Mouse (Mus musculus): ENCODE data around the gene Map2k4.

Gene Map2k4

DNA sequence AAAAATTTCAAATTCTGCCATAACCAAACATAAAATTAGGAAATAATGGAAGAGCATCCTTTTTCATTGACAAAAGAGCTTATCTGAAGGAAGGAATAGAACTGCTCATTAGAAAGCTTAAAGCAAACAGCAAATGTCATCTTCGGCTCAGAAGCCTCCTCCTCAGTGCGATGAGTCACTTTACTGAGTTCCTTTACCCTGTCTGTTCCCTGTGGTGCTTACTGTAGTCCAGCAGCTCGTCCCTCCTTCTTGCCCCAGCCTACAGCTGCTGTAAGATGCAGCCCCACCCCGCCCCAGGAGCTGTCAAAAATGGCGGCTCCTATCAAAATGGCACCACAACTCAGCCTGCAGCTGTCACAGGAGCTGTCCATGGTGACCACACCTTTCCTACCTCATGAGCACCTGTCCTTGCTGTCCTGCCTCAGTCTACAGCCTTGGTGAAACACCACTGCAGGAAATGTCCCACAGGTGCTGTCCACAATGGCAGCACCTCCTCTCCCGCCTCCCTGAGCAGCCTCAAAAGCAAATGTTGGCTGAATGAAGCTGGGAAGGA is 75.3 kb downstream of the Map2k4 start:
- no peak for DNase-seq (ENCODE audit: extremely low spot score, low spot score)

DNA sequence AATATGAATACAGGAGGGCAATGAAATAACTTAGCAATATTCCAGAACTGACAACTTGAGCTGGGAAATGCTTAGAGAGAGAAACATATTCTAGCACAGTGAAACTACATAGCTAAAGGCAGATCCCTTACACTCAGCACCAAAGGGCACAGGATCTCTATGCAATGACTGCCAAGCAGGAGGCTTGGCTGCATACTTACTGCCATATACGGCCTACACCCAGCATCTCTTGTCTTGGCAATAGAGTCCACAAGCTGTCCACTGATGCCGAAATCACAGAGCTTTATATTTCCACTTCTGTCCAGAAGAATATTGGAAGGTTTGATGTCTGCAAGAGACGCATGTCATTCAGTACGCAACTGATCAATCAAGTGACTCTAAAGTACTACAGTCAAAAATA is 81.3 kb downstream of the Map2k4 start:
- DNase-seq (ENCODE audit: extremely low spot score, low spot score), result no peak

DNA sequence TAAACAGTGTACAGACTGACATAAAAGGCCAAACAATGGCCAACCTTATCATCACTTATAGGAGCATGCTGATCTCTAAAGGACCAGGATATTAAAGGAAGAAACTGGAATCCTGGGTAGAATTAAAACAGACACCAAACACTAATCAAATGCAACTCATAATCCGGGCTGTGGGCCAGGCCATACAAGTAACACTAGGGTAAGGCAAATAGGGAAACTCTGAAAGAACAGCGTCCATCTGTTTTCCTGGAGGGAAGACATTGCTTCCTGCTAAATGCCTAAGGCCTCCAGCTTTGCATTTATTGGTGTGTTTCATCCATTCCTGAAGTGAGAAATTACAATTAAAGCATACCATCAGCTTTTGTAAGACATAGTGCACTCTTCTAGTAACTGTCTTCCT is 81.9 kb downstream of the Map2k4 start:
- DNase-seq (ENCODE audit: extremely low spot score, low spot score), result no peak

DNA sequence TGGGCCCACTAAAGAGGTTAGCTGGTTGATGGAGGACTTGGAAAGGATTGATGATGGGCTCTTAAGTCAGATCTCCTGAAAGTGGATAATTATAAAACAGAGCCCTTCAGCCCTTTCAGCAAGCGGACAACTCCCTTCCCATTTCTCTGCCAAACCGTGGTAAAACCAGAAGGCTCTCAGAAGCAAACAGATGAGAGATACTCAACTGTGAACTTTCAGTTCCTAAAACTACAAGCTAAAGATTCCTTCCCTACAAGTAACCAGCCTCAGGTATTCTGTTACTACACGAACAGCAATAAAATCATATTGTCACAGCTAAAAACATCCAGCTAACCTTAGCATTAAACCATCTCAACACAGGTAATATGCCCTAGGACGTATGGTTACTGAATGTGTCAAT is 83.2 kb downstream of the Map2k4 start:
- no peak for DNase-seq (ENCODE audit: extremely low spot score, low spot score)

DNA sequence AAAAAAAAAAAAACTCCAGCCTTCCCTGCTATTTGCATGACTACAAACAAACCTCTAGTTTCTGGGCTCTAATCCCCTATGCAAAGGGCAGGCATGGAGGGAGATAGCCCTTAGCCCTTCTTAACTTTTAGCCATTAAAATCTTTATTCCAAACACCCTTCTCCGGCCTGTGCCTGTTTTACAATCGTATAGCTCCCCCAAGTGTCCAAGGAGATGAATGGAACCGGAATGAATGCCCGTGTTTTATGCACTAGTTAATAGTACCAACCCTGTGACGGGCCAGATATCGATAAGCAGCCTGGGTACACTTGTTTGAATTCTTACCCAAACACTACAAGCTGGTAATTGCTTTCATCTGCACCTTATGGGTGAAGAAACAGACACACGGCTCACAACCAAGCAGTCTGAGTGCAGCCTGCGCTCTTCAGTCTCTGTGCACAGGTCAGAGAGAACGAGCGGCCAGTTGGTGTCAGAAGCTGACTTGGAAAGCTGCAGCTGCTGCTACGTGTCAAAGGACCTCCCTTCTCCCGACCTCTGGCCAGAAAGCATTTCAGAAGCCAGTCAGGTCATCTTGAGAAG is 109.2 kb downstream of the Map2k4 start:
- DNase-seq (ENCODE audit: extremely low spot score, low spot score), result peak; percentile 33

DNA sequence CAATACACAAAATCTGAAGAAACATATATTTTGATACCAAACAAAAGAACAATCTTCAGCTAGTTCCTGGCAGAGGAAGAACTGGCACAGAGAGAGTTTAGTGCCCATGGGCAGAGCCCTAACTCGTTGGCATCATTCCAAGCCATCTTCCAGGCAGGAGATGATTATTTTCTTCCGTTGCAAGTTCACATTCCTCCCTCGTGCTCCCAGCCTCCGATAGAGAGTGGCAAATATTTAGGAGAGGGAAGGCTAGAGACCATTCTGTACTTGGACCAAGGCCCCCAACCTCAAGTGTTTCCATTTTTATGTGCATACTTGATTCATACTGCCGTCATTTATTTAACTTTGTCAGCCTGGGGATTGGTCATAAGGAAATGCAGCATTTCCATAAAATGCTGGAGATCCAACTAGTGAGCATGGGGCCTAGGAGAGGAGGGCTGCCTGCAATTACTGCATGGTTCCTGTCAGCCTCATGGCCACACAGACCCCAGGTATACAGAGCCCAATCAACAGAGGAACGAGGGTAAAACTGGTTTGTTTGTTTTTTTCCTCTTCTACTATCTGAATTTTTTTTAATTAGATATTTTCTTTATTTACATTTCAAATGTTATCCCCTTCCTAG is 120.6 kb downstream of the Map2k4 start:
- DNase-seq (ENCODE audit: extremely low spot score, low spot score), result no peak

DNA sequence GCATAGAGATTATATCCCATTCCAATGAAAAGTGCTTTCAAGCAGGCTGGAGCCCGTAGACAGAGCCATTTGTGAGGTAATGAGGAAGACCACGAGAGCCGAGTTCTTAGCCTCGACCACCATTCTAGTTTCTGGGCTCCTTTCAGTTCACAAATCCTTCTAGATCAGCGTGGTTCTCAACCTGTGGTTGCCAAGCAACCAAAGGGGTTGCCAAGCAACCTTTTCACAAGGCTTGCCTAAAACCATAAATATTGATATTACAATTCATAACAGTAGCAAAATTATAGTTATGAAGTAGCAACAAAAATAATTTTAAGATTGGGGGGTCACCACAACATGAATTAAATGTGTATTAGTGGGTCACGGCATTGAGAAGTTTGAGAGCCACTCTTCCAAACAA is 123.2 kb downstream of the Map2k4 start:
- DNase-seq (ENCODE audit: extremely low spot score, low spot score), result no peak

DNA sequence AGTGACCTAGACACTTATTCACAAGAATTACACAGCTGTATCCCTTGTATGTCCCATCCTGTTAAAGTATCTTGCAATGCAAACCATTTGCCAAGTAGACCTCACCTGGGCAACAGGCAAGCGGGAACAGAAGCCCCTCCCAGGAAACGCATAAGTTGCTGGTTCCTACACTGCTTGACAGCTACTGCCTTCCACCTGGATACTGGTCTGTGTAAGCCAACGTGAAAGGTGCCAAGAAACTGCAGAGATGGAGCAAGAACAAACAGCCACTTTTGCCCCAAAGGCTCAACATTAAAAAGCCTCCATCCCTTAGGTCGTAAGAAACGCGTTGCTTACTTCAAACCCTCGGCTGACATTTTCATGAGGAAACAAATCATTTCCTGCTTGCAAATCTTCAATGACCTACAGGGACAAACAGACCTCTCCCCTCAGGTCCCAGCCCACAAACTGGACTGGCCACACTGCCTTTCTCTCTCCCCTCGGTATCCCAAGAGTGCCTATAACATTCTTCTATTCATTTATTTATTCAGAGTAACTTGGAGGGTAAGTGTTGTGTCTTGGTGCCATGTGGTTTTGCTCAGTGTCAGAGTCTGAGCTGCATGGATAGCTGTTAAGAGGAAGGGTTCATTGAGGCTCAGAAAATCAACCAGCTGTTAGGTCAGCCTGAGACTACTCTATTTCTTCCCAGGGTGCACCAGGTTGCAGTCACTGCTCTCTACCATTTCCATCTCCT is 126.1 kb downstream of the Map2k4 start:
- DNase-seq (ENCODE audit: extremely low spot score, low spot score), result no peak

DNA sequence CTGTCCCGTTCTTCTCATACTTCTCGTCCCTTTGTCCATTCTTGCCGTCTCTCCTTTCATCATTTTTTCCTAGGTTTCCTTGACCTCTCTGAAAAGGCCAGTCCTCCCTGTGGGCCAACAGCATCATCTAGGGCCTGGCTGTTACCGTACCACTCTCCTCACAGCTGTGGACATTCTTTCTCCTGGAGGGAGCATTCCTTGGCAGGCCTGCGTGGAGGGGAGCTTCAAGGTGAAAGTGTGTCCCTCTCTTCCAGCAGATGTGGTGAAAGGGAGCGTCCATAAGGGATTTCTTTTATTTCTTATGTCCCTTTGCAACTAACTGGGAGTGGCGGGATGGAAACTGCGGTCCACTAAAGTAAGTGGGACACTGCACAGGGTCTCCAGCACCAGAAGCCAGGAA is 134.2 kb downstream of the Map2k4 start:
- DNase-seq (ENCODE audit: extremely low spot score, low spot score), result no peak

DNA sequence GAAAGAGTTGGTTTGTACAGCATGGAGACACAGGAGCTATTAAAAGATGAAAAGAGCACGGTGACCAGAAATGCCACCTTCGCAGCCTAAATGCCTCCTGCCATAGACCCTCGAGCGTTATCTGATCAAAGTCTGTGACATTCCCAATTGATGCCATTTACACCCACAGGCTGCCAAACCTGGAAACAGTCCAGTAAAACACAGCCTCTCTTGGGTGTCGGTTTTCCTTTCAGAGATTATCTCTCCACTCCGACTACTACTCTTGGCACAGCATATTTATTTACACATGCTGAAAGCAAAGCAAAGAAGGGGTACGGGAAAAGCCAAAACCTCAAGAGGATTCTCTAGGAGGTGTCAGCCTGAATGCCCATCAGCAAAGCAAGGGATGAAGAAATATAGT is 136.7 kb downstream of the Map2k4 start:
- DNase-seq (ENCODE audit: extremely low spot score, low spot score), result no peak

DNA sequence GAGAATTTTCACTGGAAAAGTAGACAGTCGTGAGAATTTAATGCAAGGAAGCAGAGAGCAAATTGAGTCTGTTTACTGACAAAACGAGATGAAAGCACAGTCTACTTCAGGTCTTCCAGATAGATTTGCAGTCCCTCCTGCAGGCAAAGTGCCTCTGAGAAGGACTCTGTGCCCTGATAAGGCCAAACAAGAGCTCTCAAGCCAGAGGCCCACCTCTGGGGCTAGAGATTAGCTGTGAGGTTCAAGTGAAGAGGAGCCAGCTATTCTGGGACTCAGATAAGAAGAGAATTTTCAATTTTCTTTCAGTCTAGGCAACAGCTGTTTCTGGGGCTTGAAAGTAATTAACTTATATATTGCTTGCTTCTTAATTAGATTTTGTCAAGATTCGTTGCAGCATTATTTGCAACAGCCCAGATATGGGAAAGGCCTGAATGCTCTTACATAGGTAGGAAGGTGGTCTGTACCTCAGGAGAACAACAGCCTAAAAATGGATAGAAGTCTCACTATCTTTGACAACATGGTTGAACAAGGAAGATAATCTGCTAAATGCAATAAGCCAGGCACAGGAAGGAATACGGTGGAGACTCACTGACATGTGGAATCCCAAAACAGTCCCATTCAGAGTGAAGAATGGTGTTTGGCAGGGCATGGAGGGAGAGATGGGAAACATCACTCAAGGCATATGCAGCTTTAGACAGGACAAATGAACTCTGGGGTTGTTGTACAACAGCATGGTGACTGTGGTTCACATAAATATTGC is 138.0 kb downstream of the Map2k4 start:
- no peak for DNase-seq (ENCODE audit: extremely low spot score, low spot score)

DNA sequence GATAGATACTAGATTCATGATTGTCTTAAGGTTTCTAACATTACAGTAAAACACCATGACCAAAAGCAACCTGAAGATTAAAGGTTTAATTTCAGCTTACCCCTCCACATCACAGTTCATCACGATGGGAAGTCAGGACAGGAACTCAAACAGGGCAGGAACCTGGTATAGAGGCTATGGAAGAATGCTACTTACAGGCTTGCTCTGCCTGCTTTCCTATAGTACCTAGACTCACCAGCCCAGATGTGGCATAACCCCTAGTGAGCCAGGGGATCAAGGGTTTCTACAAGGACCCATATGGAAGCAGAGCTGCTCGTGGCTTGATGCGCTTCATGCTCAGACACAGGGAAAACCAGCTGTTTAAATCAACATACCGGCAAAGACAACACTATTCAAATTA is 138.6 kb downstream of the Map2k4 start:
- DNase-seq (ENCODE audit: extremely low spot score, low spot score), result no peak

DNA sequence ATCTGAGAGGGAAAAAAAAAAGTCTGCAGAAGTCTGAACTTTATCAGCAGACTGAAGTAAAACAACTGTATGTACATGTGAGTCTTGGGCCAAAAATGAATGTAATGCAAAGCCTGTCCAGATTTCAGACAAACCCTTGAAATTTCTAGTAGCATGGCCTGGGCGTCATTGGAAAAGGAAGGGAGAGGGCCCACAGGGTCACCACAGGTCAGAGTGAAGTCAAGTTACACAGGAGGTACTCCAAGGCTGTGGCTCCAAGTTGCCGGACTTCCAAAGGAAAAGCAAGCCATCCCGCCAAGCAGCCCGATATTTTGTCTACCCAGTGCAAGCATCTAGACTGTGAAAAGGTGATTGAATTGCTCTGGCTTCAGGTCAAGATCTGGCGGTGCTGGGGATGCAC is 141.8 kb downstream of the Map2k4 start:
- no peak for DNase-seq (ENCODE audit: extremely low spot score, low spot score)

DNA sequence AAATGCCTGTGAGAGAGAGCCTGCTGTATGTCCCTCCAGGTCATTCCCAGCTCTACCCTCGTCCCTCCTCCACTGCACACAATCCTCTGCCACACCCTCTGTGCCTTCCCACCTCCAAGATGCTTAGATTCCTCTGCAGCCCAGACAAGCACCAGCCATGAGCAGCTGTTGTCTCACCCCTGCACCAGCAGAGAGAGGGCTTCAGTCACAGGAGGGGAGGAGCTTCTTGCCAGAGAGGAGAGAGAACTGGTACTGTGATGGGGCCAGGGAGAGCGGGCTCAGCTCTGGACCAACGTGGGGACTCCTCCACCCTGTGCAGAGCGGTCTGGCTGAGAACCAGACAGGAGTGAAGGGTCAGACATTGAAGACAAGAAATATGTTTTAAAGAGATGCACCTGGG is 143.6 kb downstream of the Map2k4 start:
- DNase-seq (ENCODE audit: extremely low spot score, low spot score), result no peak

DNA sequence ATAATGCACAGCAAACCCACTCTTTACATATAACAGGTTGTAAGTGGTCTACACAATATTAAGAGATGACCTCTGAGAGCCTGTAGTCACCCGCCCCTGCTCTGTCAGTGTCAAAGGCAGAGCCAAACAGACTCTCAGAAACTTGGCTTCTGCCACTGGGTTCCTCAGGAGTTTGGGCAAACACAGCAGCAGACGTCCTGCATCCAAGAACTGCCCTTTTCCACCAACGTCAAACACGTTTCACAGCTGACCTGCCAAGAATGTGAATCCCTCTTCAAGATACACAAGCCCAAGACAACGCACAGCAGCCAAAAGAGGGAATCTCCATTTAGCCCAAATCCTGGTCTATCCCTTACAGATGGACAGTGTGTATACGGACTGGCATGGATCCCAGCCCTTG is 147.8 kb downstream of the Map2k4 start:
- DNase-seq (ENCODE audit: extremely low spot score, low spot score), result no peak

Measured in neural tube, embryonic 10.5 days (tissue).